Mouse (Mus musculus) granulocyte monocyte progenitor cell, adult 5-6 weeks (primary cell): ENCODE measurements around the gene Rbm6. TPM values are rescaled to one million over a fixed set of nuclear protein-coding genes. Genes with fewer than 3 reads are reported as not detected.

Experiments used
- ATAC-seq: replicated peaks from 2 replicates; pipeline ENCODE4 v1.8.0; 2016; ENCODE audit warnings: mild to moderate bottlenecking, moderate TSS enrichment, inconsistent platforms; ENCODE audit not compliant: poor library complexity, severe bottlenecking
- total RNA-seq, 2 experiments: library from RNA; stranded (forward) in 1 of 2; stranded (reverse) in 1 of 2; fragments of 200-712, 200-1000 nt in 1 of 2; fragments of >200 nt in 1 of 2; fragmentation: Nextera tagmentation in 1 of 2; gene quantifications; 2 replicates each; pipeline ENCODE4 v1.2.3; 2014 to 2017

Rbm6 gene
- total RNA-seq (2014; fragmentation: Nextera tagmentation) (99.9 and 115 TPM in 2 replicates), total RNA-seq (2017) (110 and 125 TPM in 2 replicates)

DNA sequence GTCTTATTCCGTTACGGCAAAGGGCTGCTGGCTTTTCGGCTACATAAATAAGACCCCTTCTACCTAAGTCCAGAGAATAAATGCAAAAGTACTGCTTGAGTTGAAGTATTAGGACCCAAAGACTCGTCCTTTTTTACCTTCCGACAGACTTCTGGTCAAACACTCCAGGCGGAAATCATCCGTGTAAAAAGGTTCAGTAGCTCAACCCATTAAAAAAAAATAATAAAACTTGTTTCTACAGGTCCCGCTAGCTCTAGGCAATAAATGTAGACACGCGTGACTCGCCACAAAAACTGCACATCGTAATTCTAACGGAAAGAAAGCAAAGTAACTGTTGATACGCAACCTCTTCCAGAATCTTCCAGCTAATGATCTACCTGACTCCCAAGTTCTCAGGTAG lies at the start of gene Rbm6:
Rbm6 (minus strand) TSS at position 101 of the 400 bp plus-strand sequence.
- no peak for ATAC-seq

DNA sequence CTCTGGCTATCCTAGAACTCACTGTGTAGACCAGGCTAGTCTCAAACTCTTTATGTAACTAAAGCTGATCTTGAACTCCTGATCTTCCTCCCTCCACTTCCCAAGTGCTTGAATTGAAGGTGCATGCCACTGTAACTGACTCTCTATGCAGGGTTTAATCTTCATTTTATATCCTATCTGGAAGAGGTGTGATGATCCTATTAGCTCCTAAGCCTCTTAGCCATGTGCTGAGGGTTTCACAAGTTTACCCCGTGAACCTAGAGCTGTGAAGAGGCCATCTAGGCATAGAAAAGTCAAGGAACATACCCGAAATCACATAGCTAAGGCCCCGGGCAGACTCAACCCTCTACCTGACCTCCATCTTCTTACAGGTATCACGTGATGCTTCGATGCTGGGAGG lies 46.4 kb upstream of the Rbm6 start:
- no peak for ATAC-seq

DNA sequence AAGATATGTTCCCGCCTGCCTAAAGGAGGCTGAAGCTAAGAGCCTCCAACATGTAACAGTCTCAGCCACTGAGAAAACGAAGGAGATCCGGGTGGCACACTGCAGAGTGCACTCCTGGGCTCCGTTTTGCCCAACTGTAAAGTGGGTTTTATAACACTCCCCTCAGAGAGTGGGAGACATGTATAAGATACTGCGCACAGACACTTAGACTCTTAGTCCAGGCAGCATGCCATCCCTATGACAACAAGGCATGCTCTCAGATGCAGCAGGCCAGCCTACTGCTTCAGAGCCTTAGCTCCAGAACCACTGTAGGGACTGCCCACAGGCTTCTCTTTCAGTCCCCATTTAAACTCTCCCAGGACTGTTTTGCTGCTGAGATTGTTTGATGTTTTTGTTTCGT lies 45.8 kb upstream of the Rbm6 start:
- no peak for ATAC-seq

DNA sequence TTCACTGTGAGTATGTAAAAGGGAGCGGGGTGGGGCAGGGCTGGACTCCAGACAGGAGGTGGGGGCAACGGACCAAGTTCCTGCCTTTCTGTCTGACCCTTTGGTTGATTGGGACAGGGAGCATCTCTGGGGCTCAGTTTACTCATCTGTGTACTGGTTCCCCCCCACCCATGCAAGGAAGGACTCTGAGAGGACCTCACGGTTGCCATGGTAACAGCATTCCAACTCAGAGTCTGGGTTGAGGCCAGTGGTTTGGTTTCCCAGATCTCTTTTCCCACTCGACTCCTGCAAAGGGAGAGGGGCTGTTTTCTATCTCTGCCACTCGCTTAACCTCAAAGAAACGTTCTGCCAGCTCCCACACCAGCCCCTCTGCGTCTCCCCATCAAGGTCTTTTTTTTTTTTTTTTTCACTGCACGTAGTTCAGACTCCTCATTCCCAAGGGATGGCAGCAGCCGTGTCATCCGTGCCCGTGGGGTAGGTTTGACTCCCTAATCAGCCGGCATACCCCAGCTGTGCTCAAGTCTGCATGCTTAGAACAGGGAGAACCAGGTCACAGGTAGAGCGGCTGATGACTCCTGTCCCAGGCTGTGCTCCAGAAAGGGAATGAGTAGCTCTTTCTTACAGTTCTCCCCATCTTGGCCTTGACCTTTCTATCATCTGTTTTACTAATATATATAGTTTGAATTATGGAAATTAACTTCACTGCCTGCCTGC lies 45.0 kb upstream of the Rbm6 start:
- ATAC-seq = no peak

DNA sequence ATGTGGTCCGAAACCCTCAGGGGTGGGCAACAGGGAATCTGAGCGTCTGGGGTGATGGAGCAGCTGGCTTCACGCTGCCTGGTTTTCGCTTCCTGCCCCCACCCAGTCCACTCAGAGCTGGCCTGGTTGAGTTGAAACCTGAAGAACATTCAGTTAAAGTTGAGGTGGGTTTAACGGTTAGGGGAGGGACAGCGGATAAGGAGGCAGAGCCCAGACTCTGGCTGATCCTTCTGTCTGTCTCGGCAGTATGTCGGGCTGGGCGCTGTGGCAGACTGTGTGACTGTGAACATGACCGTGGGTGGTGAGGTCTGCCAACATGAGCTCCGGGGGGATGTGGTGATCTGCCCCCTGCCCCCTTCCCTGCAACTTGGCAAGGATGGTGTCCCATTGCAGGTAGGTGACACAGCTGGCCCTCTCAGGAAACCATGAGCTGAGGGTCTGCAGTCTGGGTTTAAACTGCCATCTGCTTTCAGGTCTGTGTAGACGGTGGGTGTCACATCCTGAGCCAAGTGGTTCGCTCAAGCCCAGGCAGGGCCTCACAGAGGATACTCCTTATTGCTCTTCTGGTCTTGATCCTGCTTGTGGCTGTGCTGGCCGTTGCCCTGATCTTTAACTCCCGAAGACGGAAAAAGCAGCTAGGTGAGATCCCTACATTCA lies 41.9 kb upstream of the Rbm6 start:
- ATAC-seq = no peak

DNA sequence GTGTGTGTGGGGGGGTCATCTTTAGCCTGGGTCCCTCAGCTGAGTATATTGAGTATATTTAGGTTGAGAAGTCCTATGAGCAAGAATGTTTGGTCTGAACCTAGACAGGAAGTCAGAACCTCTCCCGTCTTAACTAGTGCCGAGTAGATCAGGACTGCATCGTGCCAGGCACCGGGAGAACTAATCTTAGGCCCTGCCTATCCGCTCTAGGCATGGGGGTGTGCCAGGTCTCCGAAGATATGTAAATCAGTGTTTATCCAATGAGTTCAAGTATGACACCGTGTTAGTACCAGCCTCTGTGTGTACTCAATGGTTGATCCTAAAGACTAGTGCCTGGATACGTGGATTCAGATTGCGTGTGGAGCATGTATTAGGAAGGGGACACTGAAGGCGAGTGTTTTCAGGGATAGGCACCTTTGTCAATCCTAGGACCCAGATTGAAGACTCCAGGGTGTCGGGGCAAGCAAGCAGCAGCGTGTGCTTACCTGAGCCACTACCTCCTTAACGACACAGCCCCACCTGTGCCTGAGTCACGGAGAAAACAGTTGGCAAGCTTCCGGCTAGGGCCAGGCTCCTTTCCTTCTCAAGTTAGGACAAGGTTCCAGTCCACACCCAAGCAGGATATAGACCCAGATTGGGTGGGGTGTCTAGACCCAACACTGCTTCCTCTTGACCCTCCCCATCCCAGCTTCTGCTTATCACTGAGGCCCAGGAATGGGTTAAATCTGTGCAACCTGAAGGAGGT lies 37.2 kb upstream of the Rbm6 start:
- ATAC-seq = no peak

DNA sequence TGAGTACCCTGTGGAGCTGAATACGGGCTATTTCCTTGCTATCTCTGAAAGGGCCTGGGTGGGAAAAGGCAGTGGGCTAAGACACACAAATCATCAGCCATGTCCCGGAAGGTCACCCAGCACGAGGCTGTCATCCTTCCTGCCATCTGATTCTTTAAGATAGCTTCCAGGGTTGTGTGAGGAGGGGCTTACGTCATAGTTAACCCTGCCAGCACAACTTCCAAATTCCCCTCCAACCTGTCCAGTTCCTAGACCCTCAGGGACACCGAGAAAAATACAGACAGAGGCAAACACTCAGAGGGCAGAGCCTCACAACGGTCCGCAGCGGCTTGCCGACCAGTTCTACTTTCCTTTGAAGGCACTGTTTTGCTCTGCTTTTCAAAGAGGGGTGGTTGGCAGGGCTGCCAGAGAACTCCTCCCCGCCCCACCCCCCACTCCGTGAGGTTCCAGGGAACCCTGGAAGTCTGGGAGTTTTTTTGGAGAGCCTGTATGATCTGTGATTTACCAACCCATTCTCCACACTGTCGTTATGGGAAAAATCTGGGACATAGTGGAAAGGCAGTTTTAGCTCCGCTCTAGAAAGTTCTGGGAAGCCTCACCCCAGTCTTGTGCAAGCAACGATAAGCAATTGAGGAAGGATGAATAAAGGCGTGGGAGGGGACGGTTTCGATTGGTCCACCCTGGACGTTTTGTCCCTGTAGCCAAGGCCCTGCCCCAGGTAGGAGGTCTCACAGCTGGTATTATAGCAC lies 35.5 kb upstream of the Rbm6 start:
- ATAC-seq = peak; percentile 64

DNA sequence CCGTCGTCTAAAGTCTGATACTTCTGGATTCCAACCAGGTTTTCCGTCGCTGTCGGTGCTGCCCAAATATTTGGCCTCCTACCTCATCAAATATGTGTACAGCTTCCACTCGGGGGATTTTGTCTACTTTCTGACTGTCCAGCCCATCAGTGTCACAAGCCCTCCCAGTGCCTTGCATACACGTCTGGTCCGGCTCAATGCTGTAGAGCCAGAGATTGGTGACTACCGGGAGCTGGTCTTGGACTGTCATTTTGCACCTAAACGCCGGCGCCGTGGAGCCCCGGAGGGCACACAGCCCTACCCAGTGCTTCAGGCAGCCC lies 34.7 kb upstream of the Rbm6 start:
- no peak for ATAC-seq

DNA sequence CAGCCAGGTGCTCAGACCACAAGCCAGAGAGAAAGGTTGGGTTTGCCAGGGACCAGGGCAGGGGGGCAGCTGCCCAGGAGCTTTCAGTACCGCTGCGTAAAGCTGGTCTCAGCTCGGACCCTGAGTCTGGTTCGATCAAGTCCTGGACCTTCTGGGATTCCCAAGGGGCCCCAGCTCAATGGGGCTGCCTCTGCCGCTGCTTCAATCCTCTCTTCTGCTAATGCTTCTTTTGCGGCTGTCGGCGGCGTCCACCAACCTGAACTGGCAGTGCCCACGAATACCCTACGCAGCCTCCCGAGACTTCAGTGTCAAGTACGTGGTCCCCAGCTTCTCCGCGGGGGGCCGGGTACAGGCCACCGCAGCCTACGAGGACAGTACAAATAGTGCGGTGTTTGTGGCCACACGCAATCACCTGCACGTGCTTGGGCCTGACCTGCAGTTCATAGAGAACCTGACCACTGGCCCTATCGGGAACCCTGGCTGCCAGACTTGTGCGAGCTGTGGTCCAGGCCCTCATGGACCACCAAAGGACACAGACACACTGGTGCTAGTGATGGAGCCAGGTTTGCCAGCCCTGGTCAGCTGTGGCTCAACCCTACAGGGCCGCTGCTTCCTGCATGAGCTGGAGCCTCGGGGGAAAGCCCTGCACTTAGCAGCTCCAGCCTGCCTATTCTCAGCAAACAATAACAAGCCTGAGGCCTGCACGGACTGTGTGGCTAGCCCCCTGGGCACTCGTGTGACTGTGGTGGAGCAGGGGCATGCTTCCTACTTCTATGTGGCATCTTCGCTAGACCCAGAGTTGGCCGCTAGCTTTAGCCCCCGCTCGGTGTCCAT lies 34.1 kb upstream of the Rbm6 start:
- ATAC-seq = no peak

DNA sequence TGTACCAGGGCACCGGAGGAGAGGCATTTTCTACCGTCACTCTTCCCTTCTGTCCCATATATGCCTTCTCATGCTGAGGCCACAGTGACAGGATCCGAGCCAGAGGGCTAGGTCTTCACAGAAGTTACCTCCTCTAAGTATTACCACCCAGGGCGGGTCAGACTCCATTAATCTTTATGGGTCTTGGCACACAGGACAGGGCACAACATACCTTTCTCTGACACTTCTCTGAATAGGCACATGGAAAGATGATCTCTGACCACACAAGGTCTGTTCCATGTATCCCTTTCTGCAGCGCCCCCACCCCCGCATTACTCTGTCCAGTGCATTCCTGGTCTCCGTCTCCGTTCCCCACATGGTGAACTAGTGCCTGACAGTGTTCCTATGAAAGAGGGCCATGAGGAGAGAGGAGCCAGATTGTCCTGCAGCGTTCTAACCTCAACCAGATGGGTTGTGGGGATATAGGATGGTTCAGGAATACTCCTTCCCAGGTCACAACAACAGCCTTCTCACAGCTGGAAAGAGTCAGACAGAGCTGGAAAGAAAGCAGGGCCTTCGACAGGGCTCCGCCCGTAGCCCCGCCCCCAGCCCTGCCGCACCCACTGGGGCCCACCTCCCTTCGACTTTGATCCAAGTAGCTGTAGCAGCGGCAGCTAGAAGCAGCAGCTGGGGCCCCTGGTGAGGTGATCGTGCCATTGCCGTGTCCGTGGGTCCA lies 33.4 kb upstream of the Rbm6 start, which contains the start of gene Mst1r:
Mst1r (plus strand) TSS at position 622 of the 715 bp plus-strand sequence.
- ATAC-seq = peak; percentile 36

DNA sequence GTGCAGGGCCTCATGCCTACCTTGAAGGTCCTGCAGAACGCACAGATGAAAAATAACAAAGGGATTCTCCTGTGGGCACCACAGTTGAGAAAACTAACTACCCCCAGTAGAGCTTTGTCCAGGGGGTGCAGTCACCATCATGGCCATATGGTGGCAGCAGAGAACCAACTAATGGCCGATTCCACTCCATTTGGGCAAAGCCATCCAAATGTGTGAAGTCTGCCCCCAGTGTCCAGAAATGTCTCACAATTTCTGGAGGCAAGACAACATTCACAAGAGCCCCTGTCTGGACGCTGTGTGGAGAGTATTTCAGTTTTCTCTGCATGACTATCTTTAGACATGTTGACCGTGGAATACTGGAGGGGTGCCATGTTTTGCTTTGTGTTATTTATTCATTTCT lies 31.7 kb upstream of the Rbm6 start:
- peak; percentile 74 for ATAC-seq

DNA sequence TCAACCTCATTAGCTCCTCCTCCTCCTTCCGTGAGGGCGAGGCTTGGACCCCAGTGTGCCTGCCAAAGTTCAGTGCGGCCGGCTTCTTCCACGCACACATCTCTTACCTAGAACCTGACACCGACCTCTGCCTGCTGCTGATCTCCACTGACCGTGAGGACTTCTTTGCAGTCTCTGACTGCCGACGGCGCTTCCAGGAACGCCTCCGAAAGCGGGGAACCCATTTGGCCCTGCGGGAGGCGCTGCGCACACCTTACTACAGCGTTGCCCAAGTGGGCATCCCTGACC lies 28.5 kb upstream of the Rbm6 start:
- no peak for ATAC-seq

DNA sequence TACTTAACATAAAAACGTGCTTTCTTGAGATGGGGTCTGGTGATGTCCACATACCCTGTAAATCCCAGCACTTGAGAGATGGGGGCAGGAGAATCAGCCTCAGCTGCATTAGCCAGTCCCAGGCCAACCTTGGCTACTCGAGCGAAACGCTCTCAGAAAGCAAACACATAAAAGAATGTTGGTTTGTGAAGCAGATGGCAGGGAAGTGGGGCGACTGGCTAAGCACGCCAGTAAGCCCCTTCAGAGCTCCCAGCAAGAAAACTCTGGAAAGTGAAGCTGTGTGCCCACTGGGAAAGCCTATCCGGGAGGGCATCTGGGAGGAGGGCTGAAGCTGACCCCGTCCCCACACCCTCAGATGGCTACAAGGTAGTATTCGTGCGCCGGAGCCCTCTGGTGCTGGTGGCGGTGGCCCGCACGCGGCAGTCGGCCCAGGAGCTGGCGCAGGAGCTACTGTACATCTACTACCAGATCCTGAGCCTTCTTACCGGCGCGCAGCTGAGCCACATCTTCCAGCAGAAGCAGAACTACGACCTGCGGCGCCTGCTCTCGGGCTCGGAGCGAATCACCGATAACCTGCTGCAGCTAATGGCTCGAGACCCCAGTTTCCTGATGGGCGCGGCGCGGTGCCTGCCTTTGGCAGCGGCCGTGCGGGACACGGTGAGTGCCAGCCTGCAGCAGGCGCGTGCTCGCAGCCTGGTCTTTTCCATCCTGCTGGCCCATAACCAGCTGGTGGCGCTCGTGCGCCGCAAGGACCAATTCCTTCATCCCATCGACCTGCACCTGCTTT lies 28.0 kb upstream of the Rbm6 start:
- peak; percentile 61 for ATAC-seq

DNA sequence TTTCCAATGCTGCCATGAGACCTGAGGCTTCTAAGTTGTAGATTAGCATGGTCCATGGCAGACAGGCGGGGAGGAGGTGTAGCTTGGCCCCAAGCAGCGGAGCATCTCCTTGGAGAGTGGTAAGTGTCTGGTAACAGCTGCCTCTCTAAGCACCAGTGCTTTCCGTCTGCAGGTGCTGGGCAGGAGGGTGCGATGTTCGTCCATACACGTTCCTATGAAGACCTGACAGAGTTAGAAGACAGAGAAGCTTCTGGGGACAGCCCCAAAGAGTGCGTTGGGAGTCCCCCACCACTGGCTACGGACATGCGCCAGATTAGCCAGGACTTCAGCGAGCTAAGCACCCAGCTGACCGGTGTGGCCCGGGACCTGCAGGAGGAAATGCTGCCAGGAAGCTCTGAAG lies 26.8 kb upstream of the Rbm6 start:
- no peak for ATAC-seq

DNA sequence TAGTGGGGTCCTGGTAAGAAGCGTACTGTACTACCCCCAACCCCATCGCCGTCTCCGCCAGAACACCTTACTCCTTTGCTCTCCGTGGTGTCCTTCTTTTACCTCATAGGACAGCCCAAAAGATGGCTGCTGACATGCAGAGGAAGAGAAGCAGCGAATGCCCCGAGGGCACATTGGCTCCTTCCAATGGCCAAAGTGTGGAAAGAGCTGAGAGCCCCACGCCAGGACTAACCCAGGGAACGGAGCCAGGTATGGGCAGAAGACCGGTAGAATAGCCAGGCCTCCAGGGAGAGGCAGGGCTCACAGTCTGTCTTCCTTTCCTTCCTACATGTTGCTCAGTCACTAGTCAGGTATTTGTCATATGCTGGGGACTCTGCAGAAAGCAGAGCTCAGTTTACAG lies 25.5 kb upstream of the Rbm6 start:
- ATAC-seq = no peak

DNA sequence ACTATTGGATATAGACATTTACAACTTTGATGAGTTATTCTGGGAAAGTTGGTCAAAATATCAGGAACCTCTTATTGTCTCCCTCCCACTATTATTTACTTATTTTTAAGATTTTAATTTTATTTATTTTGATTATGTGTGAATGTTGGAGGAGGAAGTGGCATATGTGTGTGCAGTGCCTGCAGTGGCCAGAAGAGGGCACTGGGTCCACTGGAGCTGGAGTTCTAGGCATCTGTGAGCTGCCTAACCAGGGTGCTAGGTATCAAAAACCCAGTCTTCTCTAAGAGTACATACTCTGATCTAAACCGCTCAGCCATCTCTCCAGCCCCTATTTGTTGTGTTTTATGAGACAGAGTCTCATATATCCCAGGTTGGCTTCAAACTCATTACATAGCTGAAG lies 18.0 kb upstream of the Rbm6 start:
- no peak for ATAC-seq

DNA sequence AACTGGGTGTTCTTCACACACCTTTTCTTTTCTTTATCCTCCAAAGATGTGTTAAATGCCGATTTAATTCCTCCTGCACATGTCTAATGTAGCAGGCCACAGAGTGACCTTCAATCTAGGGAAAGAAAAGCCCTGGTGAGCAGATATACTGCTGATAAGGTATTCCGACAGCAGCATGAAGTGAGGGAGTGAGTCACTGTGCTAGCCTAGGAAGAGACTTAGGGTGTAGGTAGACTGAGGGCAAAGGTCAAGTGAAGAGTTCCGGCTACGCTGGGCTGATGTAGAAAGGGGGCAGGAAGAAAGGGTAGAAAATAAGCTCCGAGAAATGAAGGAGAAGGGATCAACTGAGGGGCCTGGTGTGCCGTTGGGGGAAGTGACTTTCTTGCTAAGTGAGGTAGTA lies 17.2 kb upstream of the Rbm6 start:
- ATAC-seq = no peak

DNA sequence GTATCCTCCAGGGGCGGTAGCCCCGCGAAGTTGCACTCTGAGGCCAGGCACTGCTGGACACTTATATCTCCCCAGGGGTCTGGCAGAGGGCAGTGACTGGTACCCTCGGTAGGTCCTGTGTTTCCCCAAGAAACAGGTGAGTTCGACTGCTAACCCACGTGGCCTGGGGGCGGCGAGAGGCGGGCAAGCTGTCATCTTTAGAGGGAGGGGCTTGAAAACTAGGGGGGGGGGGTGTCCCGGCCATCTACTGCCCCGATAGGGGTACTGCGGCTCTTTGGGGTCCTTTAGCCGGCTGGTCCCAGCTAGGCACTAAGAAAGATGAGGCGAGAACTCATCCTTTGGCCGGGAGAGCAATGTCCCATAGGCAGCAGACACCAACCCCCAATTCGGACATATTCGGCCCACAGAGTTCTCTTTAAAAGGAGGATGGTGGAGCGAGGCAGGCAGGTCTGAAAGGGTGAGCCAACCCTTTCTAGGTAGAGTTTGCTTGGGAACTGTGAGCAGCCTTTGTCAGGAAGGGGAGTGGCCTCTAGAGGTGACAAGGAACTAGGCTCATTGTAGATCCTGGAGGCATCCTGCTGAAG lies 15.3 kb upstream of the Rbm6 start:
- peak; percentile 65 for ATAC-seq
